Mouse (Mus musculus): ENCODE data around the gene Ptprh. TPM values are rescaled to one million over a fixed set of nuclear protein-coding genes. Genes with fewer than 3 reads are reported as not detected.

Ptprh gene
- 7.3 and 7.4 TPM in 2 replicates for polyA plus RNA-seq (2012; rRNA removed)

GRCm38 (mm10) chr7:4603873-4604272, at the start of gene Ptprh:
Gene Ptprh, minus strand, starts transcription at chr7:4604041.

GRCm38 (mm10) chr7:4631031-4631430, 27.2 kb upstream of the Ptprh start, which contains the start of gene Tmem86b:
Gene Tmem86b, minus strand, starts transcription at chr7:4631422.

GRCm38 (mm10) chr7:4547221-4547641, 56.6 kb downstream of the Ptprh start, which contains the start of gene Syt5:
Gene Syt5, minus strand, starts transcription at chr7:4547541.

GRCm38 (mm10) chr7:4532005-4532729, 71.7 kb downstream of the Ptprh start, which contains the start of gene Dnaaf3:
Gene Dnaaf3, minus strand, starts transcription at chr7:4532453.

GRCm38 (mm10) chr7:4524212-4524922, 79.5 kb downstream of the Ptprh start, which contains the start of gene Tnni3:
Gene Tnni3, minus strand, starts transcription at chr7:4524229.

GRCm38 (mm10) chr7:4516332-4517050, 87.3 kb downstream of the Ptprh start, which contains the start of gene Tnnt1:
Gene Tnnt1, minus strand, starts transcription at chr7:4516382.

GRCm38 (mm10) chr7:4501558-4502397, 102.1 kb downstream of the Ptprh start, which contains the start of gene Ppp1r12c:
Gene Ppp1r12c, minus strand, starts transcription at chr7:4501680.

Other genes starting within 250 kb of the Ptprh start
- not detected in 2 replicates for gene Gp6, start 206.3 kb downstream of the Ptprh start, polyA plus RNA-seq (2012; rRNA removed)
- 12.7 and 16.0 TPM in 2 replicates for gene Rdh13, start 158.4 kb downstream of the Ptprh start, polyA plus RNA-seq (2012; rRNA removed)
- 26.8 and 36.5 TPM in 2 replicates for gene Eps8l1, start 143.4 kb downstream of the Ptprh start, polyA plus RNA-seq (2012; rRNA removed)
- 50.5 and 87.0 TPM in 2 replicates for gene Ppp1r12c, start 102.4 kb downstream of the Ptprh start, polyA plus RNA-seq (2012; rRNA removed)
- 0.67 and 1.7 TPM in 2 replicates for gene Tnnt1, start 87.7 kb downstream of the Ptprh start, polyA plus RNA-seq (2012; rRNA removed)
- gene Tnni3, start 79.8 kb downstream of the Ptprh start, polyA plus RNA-seq (2012; rRNA removed): 323 and 819 TPM in 2 replicates
- 2.5 and 2.6 TPM in 2 replicates for gene Dnaaf3, start 71.6 kb downstream of the Ptprh start, polyA plus RNA-seq (2012; rRNA removed)
- 3.7 and 3.8 TPM in 2 replicates for gene Syt5, start 56.5 kb downstream of the Ptprh start, polyA plus RNA-seq (2012; rRNA removed)
- 5.9 and 8.5 TPM in 2 replicates for gene Tmem86b, start 27.4 kb upstream of the Ptprh start, polyA plus RNA-seq (2012; rRNA removed)
- 60.2 and 68.9 TPM in 2 replicates for gene Ppp6r1, start 55.0 kb upstream of the Ptprh start, polyA plus RNA-seq (2012; rRNA removed)
- 29.1 and 32.0 TPM in 2 replicates for gene Hspbp1, start 81.0 kb upstream of the Ptprh start, polyA plus RNA-seq (2012; rRNA removed)
- 2.5 and 3.5 TPM in 2 replicates for gene Brsk1, start 86.6 kb upstream of the Ptprh start, polyA plus RNA-seq (2012; rRNA removed)
- 15.3 and 16.5 TPM in 2 replicates for gene Tmem150b, start 121.2 kb upstream of the Ptprh start, polyA plus RNA-seq (2012; rRNA removed)
- gene Kmt5c, start 136.1 kb upstream of the Ptprh start, polyA plus RNA-seq (2012; rRNA removed): 98.9 and 123 TPM in 2 replicates
- 7.0 and 10.5 TPM in 2 replicates for gene Cox6b2, start 149.1 kb upstream of the Ptprh start, polyA plus RNA-seq (2012; rRNA removed)
- gene Fam71e2, start 167.3 kb upstream of the Ptprh start, polyA plus RNA-seq (2012; rRNA removed): not detected in 2 replicates
- 0.12 and 0.42 TPM in 2 replicates for gene Il11, start 178.8 kb upstream of the Ptprh start, polyA plus RNA-seq (2012; rRNA removed)
- gene Tmem190, start 178.9 kb upstream of the Ptprh start, polyA plus RNA-seq (2012; rRNA removed): not detected in 2 replicates
- 157 and 379 TPM in 2 replicates for gene Tmem238, start 185.6 kb upstream of the Ptprh start, polyA plus RNA-seq (2012; rRNA removed)
- gene Rpl28, start 188.8 kb upstream of the Ptprh start, polyA plus RNA-seq (2012; rRNA removed): 174 and 224 TPM in 2 replicates
- gene Ube2s, start 208.5 kb upstream of the Ptprh start, polyA plus RNA-seq (2012; rRNA removed): 106 and 114 TPM in 2 replicates
- 0.68 and 1.5 TPM in 2 replicates for gene Shisa7, start 240.7 kb upstream of the Ptprh start, polyA plus RNA-seq (2012; rRNA removed)